Mouse (Mus musculus) c-Kit-positive CD71-positive TER-119-negative erythroid progenitor cells, embryonic 14.5 days (primary cell): Measurements from ENCODE around the gene Mpzl1.

Experiments
- DNase-seq: peaks from one replicate; pipeline ENCODE4 v3.0.0-alpha.2; 2013; ENCODE audit warnings: low read depth

The Mpzl1 gene

GRCm38 (mm10) chr1:165614793-165615192 lies 19.5 kb downstream of the Mpzl1 start:
- no peak for DNase-seq

GRCm38 (mm10) chr1:165613926-165614325 lies 20.4 kb downstream of the Mpzl1 start:
- DNase-seq: no peak

GRCm38 (mm10) chr1:165612714-165613113 lies 21.6 kb downstream of the Mpzl1 start:
- no peak for DNase-seq

- no peak for DNase-seq
Measured at GRCm38 (mm10) chr1:165610321-165610999, 23.9 kb downstream of the Mpzl1 start.

GRCm38 (mm10) chr1:165609495-165610320 lies 24.6 kb downstream of the Mpzl1 start:
- no peak for DNase-seq

GRCm38 (mm10) chr1:165608904-165609303 lies 25.4 kb downstream of the Mpzl1 start:
- no peak for DNase-seq

GRCm38 (mm10) chr1:165605774-165606173 lies 28.6 kb downstream of the Mpzl1 start:
- DNase-seq: no peak

- DNase-seq: no peak
Measured at GRCm38 (mm10) chr1:165605108-165605507, 29.2 kb downstream of the Mpzl1 start.

- no peak for DNase-seq
Measured at GRCm38 (mm10) chr1:165604203-165604602, 30.1 kb downstream of the Mpzl1 start.

- no peak for DNase-seq
Measured at GRCm38 (mm10) chr1:165603218-165603617, 31.1 kb downstream of the Mpzl1 start.

GRCm38 (mm10) chr1:165601775-165602280 lies 32.5 kb downstream of the Mpzl1 start:
- DNase-seq: no peak

- DNase-seq: no peak
Measured at GRCm38 (mm10) chr1:165594699-165595421, 39.5 kb downstream of the Mpzl1 start.

GRCm38 (mm10) chr1:165592295-165593082 lies 41.8 kb downstream of the Mpzl1 start:
- no peak for DNase-seq

GRCm38 (mm10) chr1:165590760-165591159 lies 43.6 kb downstream of the Mpzl1 start:
- DNase-seq: no peak

- DNase-seq: no peak
Measured at GRCm38 (mm10) chr1:165589280-165590048, 44.9 kb downstream of the Mpzl1 start.

GRCm38 (mm10) chr1:165587845-165588244 lies 46.5 kb downstream of the Mpzl1 start:
- DNase-seq: no peak

- DNase-seq: no peak
Measured at GRCm38 (mm10) chr1:165586366-165586765, 48.0 kb downstream of the Mpzl1 start.

- DNase-seq: no peak
Measured at GRCm38 (mm10) chr1:165585389-165586104, 48.8 kb downstream of the Mpzl1 start.

GRCm38 (mm10) chr1:165583529-165584184 lies 50.7 kb downstream of the Mpzl1 start:
- DNase-seq: peak; percentile 74

GRCm38 (mm10) chr1:165581255-165581654 lies 53.1 kb downstream of the Mpzl1 start:
- DNase-seq: no peak
